Mouse (Mus musculus): ENCODE results near the gene Ntn1.

Ntn1 gene

DNA sequence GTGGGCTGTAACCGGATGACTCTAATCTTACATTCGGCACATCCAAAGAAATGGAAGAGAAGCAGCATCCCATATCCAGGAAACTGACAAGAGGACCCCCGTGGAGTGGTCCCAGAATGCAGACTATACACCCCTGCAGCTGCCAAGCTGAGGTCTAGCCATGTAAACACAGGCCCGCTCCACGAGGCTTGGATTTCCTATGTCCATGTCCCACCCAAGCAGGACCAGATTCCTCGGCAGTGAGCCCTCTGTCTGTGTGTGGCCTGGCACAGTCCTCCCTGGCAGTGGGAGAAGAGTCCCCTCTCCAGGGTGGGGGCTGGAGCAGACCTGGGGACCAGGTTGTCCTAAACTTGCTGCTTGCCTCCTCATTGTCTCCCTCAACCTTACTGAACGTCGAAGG is 213.4 kb downstream of the Ntn1 start:
- in situ Hi-C loops (cut with MboI; ENCODE audit: low pct_unique_long_range_greater_than_20kb in 1 of 2, low sequenced_read_pairs in 2 of 2, unreplicated experiment in 1 of 2) = no loop called here

DNA sequence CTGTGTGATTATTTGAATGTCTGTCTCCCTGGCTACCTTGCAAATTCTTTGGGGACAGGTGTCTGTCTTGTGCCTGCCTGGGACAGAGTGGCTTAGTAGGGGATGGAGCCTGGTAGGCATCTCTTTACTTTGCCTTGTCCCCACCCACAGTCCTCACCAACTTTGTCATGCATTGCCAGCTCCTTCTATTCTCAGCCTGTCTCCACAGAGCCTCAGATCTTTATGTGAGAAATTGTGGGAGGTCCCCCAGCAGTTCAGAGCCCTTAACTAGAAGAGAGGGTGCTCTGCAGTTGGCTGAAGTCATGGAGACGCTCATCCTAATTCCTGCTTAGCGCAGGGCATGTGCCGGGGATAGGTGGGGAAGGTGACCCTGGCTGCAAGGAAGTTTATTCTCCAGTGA is 215.0 kb downstream of the Ntn1 start:
- in situ Hi-C loops (cut with MboI; ENCODE audit: low pct_unique_long_range_greater_than_20kb in 1 of 2, low sequenced_read_pairs in 2 of 2, unreplicated experiment in 1 of 2) = no loop called here

DNA sequence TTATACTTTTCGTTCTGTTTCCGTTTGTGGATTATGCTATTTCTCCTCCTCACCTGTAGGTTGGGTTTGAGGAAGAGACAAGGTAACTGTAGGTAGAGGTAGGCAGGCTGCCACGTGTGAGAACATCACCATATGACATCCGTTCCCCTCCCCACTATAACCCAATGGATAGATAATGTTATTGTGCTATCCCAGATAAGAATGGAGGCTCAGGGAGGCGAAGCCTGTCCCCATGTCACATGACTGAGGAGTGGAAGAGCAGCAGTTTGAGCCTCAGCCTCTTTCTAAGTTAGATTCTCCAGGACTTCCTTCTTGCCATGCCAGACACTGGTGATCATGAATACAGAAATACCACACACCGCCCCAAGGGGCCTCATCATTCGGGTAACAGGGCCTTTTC is 223.2 kb downstream of the Ntn1 start:
- in situ Hi-C loops (cut with MboI; ENCODE audit: low pct_unique_long_range_greater_than_20kb in 1 of 2, low sequenced_read_pairs in 2 of 2, unreplicated experiment in 1 of 2) = no loop called here

DNA sequence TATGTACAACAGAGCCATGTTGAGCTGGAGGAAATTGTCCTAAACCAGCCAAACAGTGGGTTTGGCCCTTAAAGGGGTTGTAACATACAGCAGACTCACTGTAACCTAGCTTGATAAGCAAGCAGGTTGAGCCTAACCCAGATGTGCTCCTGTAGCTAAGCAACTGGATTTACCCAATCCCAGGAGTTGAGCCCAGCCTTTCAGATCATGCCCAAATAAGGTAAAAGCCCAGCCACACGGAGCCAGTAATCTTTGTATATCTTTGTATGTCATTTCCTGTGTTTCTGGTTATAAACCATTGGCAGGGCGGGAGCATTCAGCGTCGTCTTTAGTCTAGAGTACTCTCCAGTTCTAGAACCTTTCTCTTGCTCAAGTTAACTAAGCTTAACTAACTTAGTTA is 224.1 kb downstream of the Ntn1 start:
- in situ Hi-C loops (cut with MboI; ENCODE audit: low pct_unique_long_range_greater_than_20kb in 1 of 2, low sequenced_read_pairs in 2 of 2, unreplicated experiment in 1 of 2) = no loop called here

DNA sequence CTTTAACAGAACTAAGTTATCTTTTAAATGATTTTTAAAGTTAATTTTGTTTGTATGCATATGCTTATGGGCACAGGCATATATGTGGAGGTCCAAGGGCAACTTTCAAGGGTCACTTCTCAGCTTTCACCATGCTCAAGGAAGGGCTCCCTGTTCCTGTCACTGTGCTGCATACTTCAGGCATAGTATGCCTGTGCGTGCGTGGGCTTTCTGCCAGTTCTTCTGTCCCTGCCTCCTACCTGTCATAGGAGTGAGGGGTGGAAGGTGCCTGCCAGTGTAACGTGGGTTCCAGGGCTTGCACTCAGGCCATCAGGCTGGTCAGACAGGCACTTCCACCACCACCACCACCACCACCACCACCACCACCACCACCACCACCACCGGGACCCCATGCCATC is 228.0 kb downstream of the Ntn1 start:
- in situ Hi-C loops (cut with MboI; ENCODE audit: low pct_unique_long_range_greater_than_20kb in 1 of 2, low sequenced_read_pairs in 2 of 2, unreplicated experiment in 1 of 2) = no loop called here

DNA sequence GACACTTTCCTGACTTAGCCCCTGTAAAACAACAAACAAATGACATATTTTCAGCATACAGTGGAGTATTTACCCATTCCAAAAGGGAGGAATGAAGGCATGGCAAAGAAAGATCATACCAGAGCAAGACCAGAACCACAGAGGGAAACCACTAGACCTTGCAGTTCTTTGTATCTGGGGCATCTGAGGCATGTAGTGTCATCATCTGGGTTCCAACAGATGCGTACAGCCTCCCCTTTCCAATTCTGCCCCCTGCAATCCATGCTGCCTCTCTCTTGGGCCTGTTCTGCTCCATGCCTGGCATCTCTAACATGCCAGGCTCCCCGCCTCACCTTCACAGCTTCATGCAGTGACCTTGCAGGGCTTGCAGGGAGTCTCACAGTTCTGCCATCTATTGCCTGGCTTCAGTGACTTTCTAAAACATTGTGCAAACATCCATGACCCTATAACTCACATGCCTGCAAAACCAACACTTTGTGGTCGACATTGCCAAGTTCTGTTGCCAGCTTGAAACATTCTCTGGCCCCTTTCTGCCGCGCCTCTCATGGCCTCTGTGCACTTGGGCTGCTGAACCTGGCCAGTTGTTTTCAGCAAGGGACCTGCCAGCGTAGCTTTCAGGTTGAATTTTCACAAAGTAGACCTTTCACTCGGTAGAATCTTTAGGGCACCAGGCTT is 228.5 kb downstream of the Ntn1 start:
- in situ Hi-C loops (cut with MboI; ENCODE audit: low pct_unique_long_range_greater_than_20kb in 1 of 2, low sequenced_read_pairs in 2 of 2, unreplicated experiment in 1 of 2) = no loop called here

DNA sequence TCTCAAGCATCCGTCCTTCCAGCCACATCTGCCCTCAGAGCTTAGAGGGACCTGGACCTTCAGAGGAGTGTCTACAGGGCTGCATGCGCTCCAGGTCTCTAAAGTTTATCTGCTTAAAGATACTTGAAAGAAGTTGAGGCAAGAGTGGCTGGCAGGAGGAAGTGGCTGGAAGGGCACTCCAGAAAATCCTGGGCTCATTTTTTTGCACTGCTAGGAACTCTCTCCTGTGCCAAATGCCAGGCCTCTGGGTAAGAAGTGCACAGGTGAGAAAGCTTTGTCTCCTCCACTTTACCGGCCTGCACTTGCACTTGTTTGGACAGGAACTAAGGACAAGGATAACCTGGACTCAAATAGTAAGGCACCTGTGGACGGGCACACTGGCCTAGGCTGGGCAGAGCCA is 232.2 kb downstream of the Ntn1 start:
- in situ Hi-C loops (cut with MboI; ENCODE audit: low pct_unique_long_range_greater_than_20kb in 1 of 2, low sequenced_read_pairs in 2 of 2, unreplicated experiment in 1 of 2) = no loop called here

DNA sequence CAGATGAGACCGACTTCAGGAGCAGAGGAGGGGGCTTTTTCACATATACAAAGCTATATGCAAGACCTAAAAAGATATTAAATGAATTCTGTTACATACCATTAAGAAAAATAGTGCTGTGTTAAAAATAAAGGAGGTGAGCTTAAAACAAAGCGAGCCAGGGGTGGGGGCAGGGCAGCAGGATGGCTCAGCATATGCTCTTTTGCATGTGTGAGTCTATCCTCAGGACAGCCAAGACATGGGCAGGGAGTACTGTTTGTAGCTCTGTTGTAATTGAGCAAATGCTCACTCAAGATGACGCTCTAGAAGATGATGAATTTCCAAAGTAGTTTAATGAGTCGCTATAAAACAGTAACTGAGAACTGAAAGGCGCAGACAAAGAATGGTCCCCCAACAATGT is 236.2 kb downstream of the Ntn1 start:
- in situ Hi-C loops (cut with MboI; ENCODE audit: low pct_unique_long_range_greater_than_20kb in 1 of 2, low sequenced_read_pairs in 2 of 2, unreplicated experiment in 1 of 2) = no loop called here

DNA sequence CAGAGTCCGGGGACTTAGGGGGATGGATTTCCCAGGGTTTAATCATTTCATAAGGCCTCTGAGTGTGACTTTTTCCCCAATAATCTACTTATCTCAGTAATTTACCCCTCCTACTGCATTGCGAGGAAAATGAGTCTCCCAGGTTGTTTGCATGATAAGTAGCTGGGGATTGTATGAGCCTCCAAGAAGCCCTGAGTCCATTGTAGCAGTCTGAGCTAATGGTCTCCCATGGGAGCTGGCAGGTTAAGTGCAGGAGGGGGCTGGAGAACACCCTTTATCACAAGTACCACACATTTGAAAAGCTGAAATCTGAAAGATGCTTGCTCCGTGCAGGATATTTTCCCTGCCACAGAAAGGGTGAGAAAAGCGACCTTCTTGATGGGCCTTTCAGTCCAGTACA is 240.8 kb downstream of the Ntn1 start:
- in situ Hi-C loops (cut with MboI; ENCODE audit: low pct_unique_long_range_greater_than_20kb in 1 of 2, low sequenced_read_pairs in 2 of 2, unreplicated experiment in 1 of 2) = no loop called here

Measured in mouse embryonic stem cell (cell line).